Mouse (Mus musculus): ENCODE measurements around the gene Parp8. TPM values are rescaled to one million over a fixed set of nuclear protein-coding genes. Genes with fewer than 3 reads are reported as not detected.

Gene Parp8
- polyA plus RNA-seq, 1 experiment from 2014 or later = 39.9 TPM

GRCm38 (mm10) chr13:117033676-117034308 is 8.5 kb upstream of the Parp8 start:
- no peaks in the 10 kb centered on the region for H3K9me3 ChIP-seq (replicated peaks)
- ATAC-seq (ENCODE audit: low FRiP score) = no peak

DNA sequence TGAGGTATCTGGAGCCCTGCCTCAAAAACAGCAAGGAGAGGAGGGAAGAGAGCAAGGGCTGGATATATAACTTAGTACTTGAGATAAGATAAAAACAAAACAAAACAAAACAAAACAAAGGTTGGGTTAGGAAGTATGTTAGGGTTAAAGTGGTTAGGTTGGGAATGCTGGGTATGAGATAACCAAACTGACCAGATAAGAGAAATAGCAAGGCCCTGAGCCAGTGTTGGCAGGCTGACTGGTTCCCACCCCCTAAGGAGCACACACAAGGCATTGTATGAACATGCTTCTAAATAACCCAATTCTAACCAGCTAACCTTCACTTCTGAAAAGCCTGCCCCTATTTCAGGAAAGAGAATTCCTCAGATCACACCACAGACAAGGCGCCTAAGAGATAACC is 7.1 kb upstream of the Parp8 start:
- Histone ChIP-seq H3K4me2 (no peak overlapping the region), H3K9me3 (replicated peaks) (no peaks in the 10 kb centered on the region), H3K9ac (replicated peaks) (no peak overlapping the region), H3K4me3 (replicated peaks) (no peak overlapping the region), H3K27me3 (replicated peaks) (no peaks in the 10 kb centered on the region), H3K27ac (replicated peaks) (no peak overlapping the region), H3K4me1 (no peaks in the 10 kb centered on the region), H3K36me3 (no peaks in the 10 kb centered on the region)
- 100% methylated on average over 1 of the region's 1 CpGs for WGBS
- no peak for ATAC-seq (ENCODE audit: low FRiP score)

More at GRCm38 (mm10) chr13:117033676-117034308, 8.5 kb upstream of the Parp8 start:
- WGBS = 88% methylated on average over 5 of the region's 5 CpGs
- no peak overlapping the region for H3K27ac ChIP-seq (replicated peaks)
- no peak overlapping the region for H3K4me3 ChIP-seq (replicated peaks)
- H3K4me1 ChIP-seq = no peaks in the 10 kb centered on the region
- H3K4me2 ChIP-seq = no peak overlapping the region
- no peak overlapping the region for H3K9ac ChIP-seq (replicated peaks)
- H3K27me3 ChIP-seq (replicated peaks) = no peaks in the 10 kb centered on the region
- H3K36me3 ChIP-seq = no peaks in the 10 kb centered on the region

- Histone ChIP-seq H3K36me3 (no peaks in the 10 kb centered on the region), H3K27me3 (replicated peaks) (no peaks in the 10 kb centered on the region), H3K9me3 (replicated peaks) (no peaks in the 10 kb centered on the region), H3K4me3 (replicated peaks) (no peak overlapping the region), H3K4me2 (no peak overlapping the region), H3K4me1 (peaks cover 3% of the 10 kb centered on the region), H3K9ac (replicated peaks) (no peak overlapping the region), H3K27ac (replicated peaks) (no peak overlapping the region)
- no peak for ATAC-seq (ENCODE audit: low FRiP score)
- WGBS = 79% methylated on average over 6 of the region's 6 CpGs
These were observed 6.2 kb upstream of the Parp8 start for GRCm38 (mm10) chr13:117031546-117031945.

DNA sequence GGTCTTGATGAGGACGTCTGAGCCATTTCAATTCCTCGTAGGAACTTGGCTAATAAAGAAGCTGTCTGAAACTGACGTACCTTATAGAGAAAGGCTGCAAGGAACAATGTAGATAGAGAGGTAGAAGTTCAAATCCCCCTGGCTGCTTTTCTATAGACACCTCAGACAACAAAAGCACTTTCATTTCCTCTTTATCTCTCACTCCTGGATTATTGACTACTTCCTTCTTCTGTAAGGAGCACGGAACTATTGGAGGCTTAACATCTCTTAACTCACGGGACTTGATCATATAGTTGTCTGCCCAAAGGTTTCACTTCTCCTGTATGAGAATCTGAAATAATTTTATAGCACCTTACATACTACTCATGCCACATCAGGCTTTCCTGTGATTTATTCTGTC is 2.9 kb upstream of the Parp8 start:
- no peak overlapping the region for H3K4me3 ChIP-seq (replicated peaks)
- 83% methylated on average over 5 of the region's 5 CpGs for WGBS
- no peak overlapping the region for H3K4me2 ChIP-seq
- H3K27ac ChIP-seq (replicated peaks) = no peak overlapping the region
- ATAC-seq (ENCODE audit: low FRiP score) = no peak
- H3K36me3 ChIP-seq = no peaks in the 10 kb centered on the region
- H3K9me3 ChIP-seq (replicated peaks) = no peaks in the 10 kb centered on the region
- peaks cover 8% of the 10 kb centered on the region for H3K4me1 ChIP-seq
- no peak overlapping the region for H3K9ac ChIP-seq (replicated peaks)
- H3K27me3 ChIP-seq (replicated peaks) = no peaks in the 10 kb centered on the region

DNA sequence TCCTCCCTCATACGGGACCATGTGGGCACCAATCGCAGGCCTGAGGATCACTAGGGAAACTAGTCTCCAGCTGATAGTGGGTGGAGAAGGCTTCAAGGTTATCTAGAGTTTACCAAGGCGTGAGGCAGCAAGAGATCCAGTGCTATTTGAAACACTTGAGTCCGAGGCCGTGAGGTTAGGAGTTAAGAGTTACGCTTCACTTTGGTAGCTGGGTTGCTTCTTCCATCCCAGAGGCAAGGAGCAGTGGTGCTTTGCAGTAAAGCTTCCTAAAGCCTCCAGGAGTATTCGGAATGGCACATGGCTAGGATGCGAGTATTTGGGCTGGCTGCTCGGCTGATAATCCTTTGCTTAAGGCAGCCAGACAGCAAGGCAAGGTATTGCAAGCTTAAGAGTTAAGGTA is 2.0 kb upstream of the Parp8 start:
- no peak overlapping the region for H3K4me3 ChIP-seq (replicated peaks)
- H3K4me1 ChIP-seq = peaks cover 12% of the 10 kb centered on the region
- no peak for ATAC-seq (ENCODE audit: low FRiP score)
- H3K27me3 ChIP-seq (replicated peaks) = no peaks in the 10 kb centered on the region
- no peak overlapping the region for H3K27ac ChIP-seq (replicated peaks)
- no peaks in the 10 kb centered on the region for H3K9me3 ChIP-seq (replicated peaks)
- H3K36me3 ChIP-seq = no peaks in the 10 kb centered on the region
- no peak overlapping the region for H3K4me2 ChIP-seq
- 84% methylated on average over 9 of the region's 9 CpGs for WGBS
- H3K9ac ChIP-seq (replicated peaks) = no peak overlapping the region

- Histone ChIP-seq H3K9ac (replicated peaks) (0 out of 2 replicates have a peak overlapping the region, but pooled peaks have one; percentile 97), H3K27me3 (replicated peaks) (no peaks in the 10 kb centered on the region), H3K4me1 (peaks cover 20% of the 10 kb centered on the region), H3K27ac (replicated peaks) (peak overlapping the region; percentile 95), H3K36me3 (no peaks in the 10 kb centered on the region), H3K4me2 (peak overlapping the region; percentile 60), H3K4me3 (replicated peaks) (peak overlapping the region; percentile 94), H3K9me3 (replicated peaks) (no peaks in the 10 kb centered on the region)
- ATAC-seq (ENCODE audit: low FRiP score) = no peak
- 65% methylated on average over 7 of the region's 7 CpGs for WGBS
These were observed 991 bp upstream of the Parp8 start for GRCm38 (mm10) chr13:117026276-117026780.

GRCm38 (mm10) chr13:117024916-117025225 is 466 bp downstream of the Parp8 start:
- Histone ChIP-seq H3K4me3 (replicated peaks) (peak overlapping the region; percentile 94), H3K27me3 (replicated peaks) (no peaks in the 10 kb centered on the region), H3K36me3 (no peaks in the 10 kb centered on the region), H3K27ac (replicated peaks) (peak overlapping the region; percentile 95), H3K9me3 (replicated peaks) (no peaks in the 10 kb centered on the region), H3K9ac (replicated peaks) (peak overlapping the region; percentile 97), H3K4me1 (peaks cover 31% of the 10 kb centered on the region), H3K4me2 (peak overlapping the region; percentile 60)
- ATAC-seq (ENCODE audit: low FRiP score) = peak; percentile 66
- WGBS = under 1% methylated on average over 18 of the region's 18 CpGs

DNA sequence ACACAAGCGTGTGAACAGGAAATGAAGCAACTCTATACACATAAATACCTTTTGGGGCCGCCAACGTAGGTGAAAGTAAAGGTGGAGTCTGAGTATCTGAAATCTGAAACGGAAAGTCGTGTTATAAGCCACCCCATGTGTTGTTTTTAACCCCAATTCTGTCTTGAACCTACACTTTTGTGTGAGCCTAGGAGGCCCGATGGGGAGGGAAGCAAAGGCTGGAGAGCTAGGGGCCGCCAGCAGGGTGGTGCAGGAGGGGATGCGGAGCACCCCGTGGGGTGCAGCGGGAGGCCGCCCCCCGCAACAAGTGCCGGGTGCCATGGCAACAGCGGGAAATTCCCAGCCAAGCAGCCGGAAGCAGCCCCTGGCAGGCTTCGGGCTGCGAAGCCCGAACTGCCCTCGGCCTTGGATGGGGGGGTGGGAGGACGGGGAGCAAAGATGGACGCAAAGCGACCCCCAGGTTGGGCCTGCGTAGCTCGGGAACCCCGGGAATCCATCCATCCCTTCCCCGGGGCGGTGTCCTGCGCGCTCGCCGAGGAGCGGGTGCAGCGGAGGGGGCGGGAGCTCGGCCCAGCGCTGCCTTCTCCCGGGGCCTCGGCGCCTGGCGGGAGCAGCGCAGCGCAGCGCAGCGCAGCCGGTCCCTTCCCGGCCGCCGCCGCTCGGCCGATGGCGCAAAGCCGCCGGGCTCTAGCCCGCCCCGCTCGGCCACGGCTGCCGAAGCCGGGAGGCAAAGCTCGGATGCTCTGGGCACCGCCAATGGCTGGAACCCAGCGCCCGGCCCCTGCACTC is 1.0 kb downstream of the Parp8 start:
- under 1% methylated on average over 63 of the region's 64 CpGs for WGBS
- peak overlapping the region; percentile 95 for H3K27ac ChIP-seq (replicated peaks)

GRCm38 (mm10) chr13:117023346-117024050 is 1.8 kb downstream of the Parp8 start:
- WGBS = 3% methylated on average over 12 of the region's 12 CpGs
- Histone ChIP-seq H3K36me3 (no peaks in the 10 kb centered on the region), H3K4me2 (peak overlapping the region; percentile 60), H3K9ac (replicated peaks) (peak overlapping the region; percentile 97), H3K27me3 (replicated peaks) (no peaks in the 10 kb centered on the region), H3K9me3 (replicated peaks) (no peaks in the 10 kb centered on the region), H3K4me1 (peaks cover 31% of the 10 kb centered on the region), H3K4me3 (replicated peaks) (peak overlapping the region; percentile 94), H3K27ac (replicated peaks) (peak overlapping the region; percentile 95)
- ATAC-seq (ENCODE audit: low FRiP score) = no peak

More for the DNA sequence above, 1.0 kb downstream of the Parp8 start:
- Histone ChIP-seq H3K4me2 (peak overlapping the region; percentile 60), H3K9ac (replicated peaks) (peak overlapping the region; percentile 97), H3K36me3 (no peaks in the 10 kb centered on the region), H3K4me1 (peaks cover 31% of the 10 kb centered on the region), H3K27me3 (replicated peaks) (no peaks in the 10 kb centered on the region), H3K4me3 (replicated peaks) (peak overlapping the region; percentile 94), H3K9me3 (replicated peaks) (no peaks in the 10 kb centered on the region)
- ATAC-seq (ENCODE audit: low FRiP score) = peak; percentile 79

DNA sequence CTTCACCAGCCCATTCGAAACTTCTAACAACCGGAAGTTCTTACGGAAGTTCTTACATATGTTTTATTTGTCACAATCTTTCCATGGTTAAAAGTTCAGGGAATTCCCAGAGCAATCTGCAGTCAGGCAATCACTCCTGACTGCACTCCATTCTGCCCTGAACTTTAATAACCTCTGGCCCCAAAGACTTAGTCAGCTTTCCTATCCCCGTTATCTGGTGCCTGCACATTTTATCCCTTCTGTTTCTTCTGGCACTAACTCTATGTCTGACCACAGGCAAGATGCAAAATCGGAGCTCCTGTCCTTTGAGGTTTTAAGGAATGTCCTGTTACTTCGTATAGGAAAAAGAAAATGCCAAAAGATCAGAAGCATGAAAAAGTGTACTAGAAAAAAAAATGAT is 4.7 kb downstream of the Parp8 start:
- Histone ChIP-seq H3K4me2 (no peak overlapping the region; the same call in 1 of the 2 replicates), H3K9me3 (replicated peaks) (no peaks in the 10 kb centered on the region), H3K27ac (replicated peaks) (no peak overlapping the region), H3K36me3 (no peaks in the 10 kb centered on the region), H3K4me1 (peaks cover 23% of the 10 kb centered on the region), H3K27me3 (replicated peaks) (no peaks in the 10 kb centered on the region), H3K9ac (replicated peaks) (no peak overlapping the region), H3K4me3 (replicated peaks) (no peak overlapping the region)
- WGBS = 83% methylated on average over 6 of the region's 6 CpGs
- no peak for ATAC-seq (ENCODE audit: low FRiP score)

GRCm38 (mm10) chr13:117018676-117019075 is 6.7 kb downstream of the Parp8 start:
- Histone ChIP-seq H3K9me3 (replicated peaks) (no peaks in the 10 kb centered on the region), H3K9ac (replicated peaks) (no peak overlapping the region), H3K27me3 (replicated peaks) (no peaks in the 10 kb centered on the region), H3K4me1 (peaks cover 23% of the 10 kb centered on the region), H3K27ac (replicated peaks) (no peak overlapping the region), H3K36me3 (no peaks in the 10 kb centered on the region), H3K4me3 (replicated peaks) (no peak overlapping the region), H3K4me2 (no peak overlapping the region)
- no peak for ATAC-seq (ENCODE audit: low FRiP score)
- 95% methylated on average over 6 of the region's 6 CpGs for WGBS
